Mouse (Mus musculus) erythroblast, embryonic 14.5 days (primary cell): ENCODE data around the gene Sf3b6.

ENCODE experiments used
- GATA1 ChIP-seq: IDR thresholded peaks from 2 replicates; pipeline ENCODE4 v1.6.1; 2012; ENCODE audit warnings: low read length, inconsistent platforms, mixed read lengths
- TAL1 ChIP-seq: IDR thresholded peaks from 3 replicates; pipeline ENCODE4 v1.6.1; 2012; ENCODE audit warnings: low read length, inconsistent platforms, mixed read lengths

DNA sequence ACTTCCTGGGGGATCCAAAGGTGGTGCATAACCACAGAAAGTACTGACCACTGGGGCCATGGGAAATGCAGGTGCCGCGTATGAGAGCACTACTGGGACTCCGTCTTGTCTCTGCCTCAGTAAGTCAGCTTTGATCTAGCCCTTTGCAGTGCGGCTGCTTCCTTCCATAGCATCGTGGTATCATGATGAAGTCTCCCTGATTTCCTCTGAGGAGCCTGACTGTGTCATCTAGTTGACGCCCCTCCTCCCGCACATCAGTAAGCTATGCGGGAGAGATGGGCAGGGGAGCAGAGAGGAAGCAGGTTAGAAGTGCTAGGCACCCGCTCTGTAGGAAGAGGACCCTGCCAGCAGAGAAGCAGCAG lies 41.8 kb upstream of the Sf3b6 start:
- TF ChIP-seq GATA1 (no peak), TAL1 (no peak)
